Mouse (Mus musculus) ES-E14 (cell line): Measurements from ENCODE around the gene Actrt2. TPM values are rescaled to one million over a fixed set of nuclear protein-coding genes. Genes with fewer than 3 reads are reported as not detected.

Experiments used
- DNase-seq: peaks from one replicate; pipeline ENCODE4 v3.0.0-alpha.2; 2013; ENCODE audit warnings: low read depth, low spot score
- H3K27ac ChIP-seq: 2 replicates; pipeline ENCODE4 v1.5.1; 2012; ENCODE audit warnings: low read depth, mild to moderate bottlenecking, low read length, moderate library complexity, mixed read lengths; ENCODE audit not compliant: poor library complexity, insufficient read depth, severe bottlenecking
- H3K36me3 ChIP-seq: 2 replicates; pipeline ENCODE4 v1.6.1; 2012; ENCODE audit warnings: mild to moderate bottlenecking, low read length, moderate library complexity, mixed read lengths; ENCODE audit not compliant: control insufficient read depth, poor library complexity, insufficient read depth, severe bottlenecking
- H3K4me1 ChIP-seq, 2 experiments: fragments of 150-350 bp in 1 of 2; sonication (generic) in 1 of 2; 2 replicates each; pipeline ENCODE4 v1.6.1; 2012; ENCODE audit warnings: low read length in 2 of 2, mild to moderate bottlenecking in 1 of 2, mixed read lengths in 1 of 2; ENCODE audit not compliant: control insufficient read depth in 2 of 2, insufficient read depth in 2 of 2, poor library complexity in 1 of 2
- H3K4me3 ChIP-seq, 2 experiments: fragments of 150-350 bp in 1 of 2; sonication (generic) in 1 of 2; 2 replicates each; pipeline ENCODE4 v1.5.1; 2012; ENCODE audit warnings: low read length in 2 of 2, low read depth in 1 of 2, mild to moderate bottlenecking in 1 of 2, mixed read lengths in 1 of 2; ENCODE audit not compliant: insufficient read depth in 1 of 2, poor library complexity in 1 of 2, severe bottlenecking in 1 of 2
- H3K9ac ChIP-seq: 2 replicates; pipeline ENCODE4 v1.6.1; 2012; ENCODE audit warnings: low read depth, mild to moderate bottlenecking, low read length, mixed read lengths; ENCODE audit not compliant: poor library complexity, insufficient read depth, severe bottlenecking
- H3K9me3 ChIP-seq: fragments of 150-350 bp; sonication (generic); 2 replicates; pipeline ENCODE4 v1.6.1; 2012; ENCODE audit warnings: low read depth, mild to moderate bottlenecking, low read length; ENCODE audit not compliant: control insufficient read depth, insufficient read depth
- CHD2 ChIP-seq: IDR thresholded peaks from 2 replicates; pipeline ENCODE4 v1.6.1; 2014; ENCODE audit warnings: mild to moderate bottlenecking, low read depth, low read length, inconsistent platforms
- HCFC1 ChIP-seq: IDR thresholded peaks from 2 replicates; pipeline ENCODE4 v1.6.1; 2012; ENCODE audit warnings: low read length, inconsistent platforms, borderline replicate concordance; ENCODE audit not compliant: insufficient read depth
- MAFK ChIP-seq: IDR thresholded peaks from 2 replicates; pipeline ENCODE4 v1.6.1; 2014; ENCODE audit warnings: mild to moderate bottlenecking, low read depth, low read length, inconsistent platforms; ENCODE audit not compliant: insufficient read depth
- ZC3H11A ChIP-seq: IDR thresholded peaks from 2 replicates; pipeline ENCODE4 v1.6.1; 2012; ENCODE audit warnings: low read depth, mild to moderate bottlenecking, inconsistent platforms, low read length, borderline replicate concordance
- ZNF384 ChIP-seq: IDR thresholded peaks from 2 replicates; pipeline ENCODE4 v1.6.1; 2012; ENCODE audit warnings: low read depth, low read length, inconsistent platforms
- in situ Hi-C, 2 experiments: fragments of 600-800 bp; cut with MboI; formaldehyde crosslinking; loops; one replicate each; pipeline ENCODE4 v1.15.1; 2025; ENCODE audit warnings: low sequenced_read_pairs in 2 of 2, inconsistent platforms in 1 of 2; ENCODE audit not compliant: unreplicated experiment in 2 of 2
- total RNA-seq: library from RNA; depleted of rRNA; stranded (reverse); fragments of 300-350 nt; gene quantifications from 2 replicates; pipeline ENCODE4 v1.2.3, GENCODE M21; 2012; rRNA removed

The Actrt2 gene
- not detected in 2 replicates for total RNA-seq

- no peak for DNase-seq
- in situ Hi-C loops, result no loop called here
- Histone ChIP-seq H3K9me3 (no peaks in the 10 kb centered on the region), H3K9ac (no peak within 1 kb of the TSS), H3K36me3 (no peaks in the 10 kb centered on the region), H3K27ac (no peak within 1 kb of the TSS), H3K4me1 (peaks cover under 1 to 4% of the 10 kb centered on the region in 2 experiments; a peak in 1 of 4 replicates), H3K4me3 (no peak within 1 kb of the TSS)
- TF ChIP-seq HCFC1, result no peak
- TF ChIP-seq ZNF384, result no peak
- TF ChIP-seq ZC3H11A, result no peak
- TF ChIP-seq MAFK, result no peak
- TF ChIP-seq CHD2, result no peak
These were observed at the start of gene Actrt2 for GRCm38 (mm10) chr4:154667767-154668166. Actrt2 (minus strand) TSS chr4:154667867.

DNA sequence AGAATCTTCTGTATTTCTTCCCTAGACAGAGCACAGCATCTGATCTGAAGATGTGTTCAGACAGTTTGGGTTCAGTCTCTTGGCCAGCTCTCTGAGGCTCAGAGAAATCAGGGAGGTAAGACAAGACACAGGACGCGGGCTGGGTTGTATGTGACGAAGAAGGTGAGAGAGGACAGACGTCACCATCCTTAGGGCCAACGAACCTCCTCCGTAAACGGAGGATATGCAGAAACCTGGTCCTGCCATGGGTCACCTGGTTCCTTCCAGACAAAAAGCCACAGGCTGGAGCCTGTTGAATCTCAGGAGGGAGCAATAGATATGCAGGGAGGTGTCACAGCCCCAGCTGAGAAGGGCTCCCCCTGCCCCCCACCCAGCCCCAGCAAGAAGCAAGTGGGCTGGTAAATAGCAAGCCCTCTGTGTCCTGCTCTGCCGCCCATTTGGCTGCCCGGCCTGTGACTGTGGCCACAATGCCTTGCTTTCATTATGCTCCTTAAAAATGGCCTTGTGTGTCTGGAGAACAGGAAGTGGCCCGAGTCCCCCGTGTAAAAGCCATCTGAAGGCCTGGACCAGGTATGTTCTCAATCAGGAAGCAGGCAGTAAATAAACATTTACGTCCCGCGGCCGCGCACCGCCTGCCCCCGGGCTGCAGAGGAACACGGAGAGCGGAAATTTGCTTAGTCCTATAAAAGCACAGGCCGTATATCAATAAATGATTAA is 41.9 kb upstream of the Actrt2 start:
- Histone ChIP-seq H3K4me3 (no peak overlapping the region), H3K27ac (no peak overlapping the region), H3K9me3 (no peaks in the 10 kb centered on the region), H3K36me3 (no peaks in the 10 kb centered on the region), H3K9ac (no peak overlapping the region), H3K4me1 (peaks cover 0 to 1% of the 10 kb centered on the region in 2 experiments; a peak in 1 of 4 replicates)
- no peak for TF ChIP-seq CHD2
- no peak for TF ChIP-seq ZC3H11A
- no peak for TF ChIP-seq MAFK
- TF ChIP-seq ZNF384, result no peak
- no peak for TF ChIP-seq HCFC1
- no peak for DNase-seq
- in situ Hi-C loops, result no loop called here

DNA sequence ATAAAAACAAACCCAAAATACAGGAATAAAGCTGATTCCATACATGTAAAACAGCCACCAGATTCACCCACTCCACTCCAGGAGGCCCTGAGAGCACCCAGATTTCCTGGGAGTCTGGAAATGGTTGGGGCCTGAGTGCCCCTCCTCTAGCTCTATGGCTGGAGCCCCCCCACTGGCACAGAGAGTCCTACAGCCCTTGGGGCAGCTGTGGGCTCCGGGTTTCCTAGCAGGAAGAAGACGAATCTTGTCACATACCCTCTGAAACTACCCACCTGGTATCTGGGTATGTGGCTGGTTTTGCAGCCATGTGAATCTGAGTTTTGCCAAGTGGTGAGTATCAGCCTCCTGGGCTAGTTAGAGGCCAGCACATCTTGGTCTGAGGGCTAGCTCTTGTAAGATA is 41.1 kb upstream of the Actrt2 start:
- no peak overlapping the region for H3K27ac ChIP-seq
- DNase-seq, result no peak
- H3K36me3 ChIP-seq, result no peaks in the 10 kb centered on the region
- in situ Hi-C loops, result no loop called here
- no peak overlapping the region for H3K4me3 ChIP-seq
- H3K9ac ChIP-seq, result no peak overlapping the region
- H3K4me1 ChIP-seq, result peaks cover 0 to 1% of the 10 kb centered on the region in 2 experiments; a peak in 1 of 4 replicates
- TF ChIP-seq ZC3H11A (no peak), ZNF384 (no peak), HCFC1 (no peak), MAFK (no peak), CHD2 (no peak)
- H3K9me3 ChIP-seq, result no peaks in the 10 kb centered on the region

DNA sequence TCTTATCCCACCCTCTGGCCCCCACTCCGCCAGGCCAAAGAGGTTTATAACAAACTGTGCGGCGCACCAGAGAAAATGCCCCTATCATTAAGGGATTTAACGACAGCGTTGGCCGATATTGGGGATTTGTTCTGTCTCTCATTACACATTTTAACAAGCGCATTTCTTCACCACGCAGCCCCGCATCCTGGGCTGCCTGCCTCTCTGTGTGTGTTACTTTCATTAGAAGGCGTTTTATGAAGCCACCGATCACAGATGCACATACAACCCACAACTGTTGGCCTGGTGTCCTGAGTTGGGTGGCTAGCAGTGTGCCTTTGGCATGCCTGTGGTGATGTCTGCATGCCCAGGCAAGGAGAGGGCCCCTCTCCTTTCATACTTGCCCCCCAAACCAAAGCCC is 40.6 kb upstream of the Actrt2 start:
- no peak for DNase-seq
- Histone ChIP-seq H3K4me1 (peaks cover 0 to 1% of the 10 kb centered on the region in 2 experiments; a peak in 1 of 4 replicates), H3K9me3 (no peaks in the 10 kb centered on the region), H3K36me3 (no peaks in the 10 kb centered on the region), H3K27ac (no peak overlapping the region), H3K4me3 (no peak overlapping the region), H3K9ac (no peak overlapping the region)
- in situ Hi-C loops, result no loop called here
- TF ChIP-seq CHD2, result no peak
- TF ChIP-seq ZNF384, result no peak
- TF ChIP-seq MAFK, result no peak
- TF ChIP-seq HCFC1, result no peak
- TF ChIP-seq ZC3H11A, result no peak
